19 mouse cellular contexts compared by ENCODE assay signal in the genomic region with DNA sequence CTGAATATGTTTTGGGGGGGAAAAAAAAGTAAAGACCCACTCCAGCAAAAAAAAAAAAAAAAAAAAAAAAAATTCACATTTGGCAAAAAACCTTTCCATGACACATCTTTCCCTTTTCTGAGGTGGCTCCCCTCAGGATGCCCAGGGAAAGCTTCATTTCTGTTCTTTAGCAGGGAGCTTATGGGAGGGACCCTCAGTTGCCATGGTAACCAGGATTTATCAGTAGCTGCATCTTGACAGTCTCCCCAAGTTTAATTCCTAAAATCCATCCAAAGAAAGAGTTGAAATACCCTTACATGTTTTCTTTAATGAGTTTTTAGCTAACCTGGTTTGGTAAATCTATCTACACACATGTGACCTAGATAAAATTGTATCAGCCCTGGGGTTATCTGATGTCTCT.
DNase-seq lines count a peak whose midpoint lies in the region; ATAC-seq and TF ChIP-seq lines count a peak whose summit lies in the region.
"Had no signal": no experiment of that assay in that cellular context is flagged by ENCODE, and none has a peak within 500 bp of the region (broad histone marks: within the 10 kb centered on the region; RNA-seq: fewer than 3 reads in every experiment).

No protein-coding gene starts in this region.

- peaks cover 4% of the 10 kb centered on the region; the same call in 1 of the 2 replicates for H3K36me3 ChIP-seq in forebrain, embryonic 14.5 days (ENCODE audit: control insufficient read depth, insufficient read depth, low read length)
- no peaks in the 10 kb centered on the region for H3K36me3 ChIP-seq in forebrain, embryonic 16.5 days (ENCODE audit: control insufficient read depth, insufficient read depth)
- peaks cover 8% of the 10 kb centered on the region; the same call in 1 of the 2 replicates for H3K36me3 ChIP-seq in midbrain, embryonic 12.5 days
- H3K36me3 ChIP-seq in midbrain, embryonic 10.5 days = peaks cover 24% of the 10 kb centered on the region
- no peaks in the 10 kb centered on the region; the same call in 1 of the 2 replicates for H3K36me3 ChIP-seq in midbrain, embryonic 16.5 days (ENCODE audit: control insufficient read depth, insufficient read depth, low read length)
- H3K36me3 ChIP-seq: embryonic facial prominence, embryonic 12.5 days; G1E had no signal

- H3K27ac ChIP-seq in forebrain, embryonic 14.5 days (ENCODE audit: low read depth, low read length) = no peak overlapping the region
- no peak overlapping the region for H3K27ac ChIP-seq in forebrain, embryonic 16.5 days (ENCODE audit: low read length)
- H3K27ac ChIP-seq in midbrain, embryonic 12.5 days (replicated peaks) = 0 out of 2 replicates have a peak overlapping the region, but pooled peaks have one; percentile 69
- H3K27ac ChIP-seq in midbrain, embryonic 10.5 days (replicated peaks) = no peak overlapping the region
- peak overlapping the region; percentile 47; the same call in 1 of the 2 replicates for H3K27ac ChIP-seq in midbrain, embryonic 16.5 days (ENCODE audit: low read length)
- H3K27ac ChIP-seq: embryonic facial prominence, embryonic 12.5 days; limb, embryonic 15.5 days; liver, embryonic 14.5 days had no signal

- DNase-seq in forebrain, embryonic 14.5 days (ENCODE audit: low spot score) = peak; percentile 62
- no peak for DNase-seq in midbrain, embryonic 10.5 days (ENCODE audit: low spot score)
- peak; percentile 62 for DNase-seq in brain, embryonic 14.5 days (ENCODE audit: low read depth)
- no peak for DNase-seq in testis, postnatal 14 days (ENCODE audit: low spot score)
- DNase-seq: adrenal gland, adult 2 months; cerebellum, adult 11-12 months; layer of hippocampus, adult 9-11 months; left cerebral cortex, postnatal 4 days; lung, postnatal 4 days; right cerebral cortex, postnatal 14 days had no signal

- H3K4me3 ChIP-seq in forebrain, embryonic 14.5 days (ENCODE audit: low read depth, low read length) = no peak overlapping the region
- no peak overlapping the region for H3K4me3 ChIP-seq in forebrain, embryonic 16.5 days (replicated peaks; ENCODE audit: low read length)
- H3K4me3 ChIP-seq in midbrain, embryonic 12.5 days = no peak overlapping the region
- H3K4me3 ChIP-seq in midbrain, embryonic 10.5 days = no peak overlapping the region
- H3K4me3 ChIP-seq in midbrain, embryonic 16.5 days (ENCODE audit: low read depth, low read length) = no peak overlapping the region
- H3K4me3 ChIP-seq: embryonic facial prominence, embryonic 12.5 days; limb, embryonic 15.5 days; myocyte had no signal

- ATAC-seq in forebrain, embryonic 14.5 days = no peak
- no peak for ATAC-seq in forebrain, embryonic 16.5 days
- ATAC-seq in midbrain, embryonic 12.5 days (ENCODE audit: low FRiP score, low read depth) = no peak
- no peak for ATAC-seq in midbrain, embryonic 16.5 days
- ATAC-seq: inflammation-experienced regulatory T-cells, adult 6 months had no signal

- H3K4me1 ChIP-seq in forebrain, embryonic 14.5 days (ENCODE audit: control insufficient read depth, insufficient read depth, low read length) = peaks cover 15% of the 10 kb centered on the region
- H3K4me1 ChIP-seq in forebrain, embryonic 16.5 days (replicated peaks; ENCODE audit: control insufficient read depth, insufficient read depth, low read length) = peaks cover 19% of the 10 kb centered on the region
- peaks cover 20% of the 10 kb centered on the region for H3K4me1 ChIP-seq in midbrain, embryonic 12.5 days
- H3K4me1 ChIP-seq in midbrain, embryonic 10.5 days = peaks cover 42% of the 10 kb centered on the region
- H3K4me1 ChIP-seq in midbrain, embryonic 16.5 days (ENCODE audit: control insufficient read depth, insufficient read depth, low read length) = peaks cover 21% of the 10 kb centered on the region

- no peak overlapping the region for H3K9ac ChIP-seq in forebrain, embryonic 14.5 days (ENCODE audit: low read length)
- H3K9ac ChIP-seq in forebrain, embryonic 16.5 days (replicated peaks; ENCODE audit: low read depth, low read length) = no peak overlapping the region
- H3K9ac ChIP-seq in midbrain, embryonic 12.5 days (replicated peaks) = no peak overlapping the region
- H3K9ac ChIP-seq in midbrain, embryonic 16.5 days (ENCODE audit: low read depth, low read length) = no peak overlapping the region
- H3K9ac ChIP-seq: embryonic facial prominence, embryonic 12.5 days; limb, embryonic 15.5 days; liver, embryonic 14.5 days had no signal

- no peaks in the 10 kb centered on the region for H3K9me3 ChIP-seq in forebrain, embryonic 14.5 days (replicated peaks; ENCODE audit: control insufficient read depth, low read length)
- no peaks in the 10 kb centered on the region for H3K9me3 ChIP-seq in forebrain, embryonic 16.5 days (ENCODE audit: control insufficient read depth, low read length)
- no peaks in the 10 kb centered on the region for H3K9me3 ChIP-seq in midbrain, embryonic 12.5 days
- H3K9me3 ChIP-seq in midbrain, embryonic 10.5 days (replicated peaks) = no peaks in the 10 kb centered on the region
- H3K9me3 ChIP-seq in midbrain, embryonic 16.5 days (replicated peaks; ENCODE audit: control insufficient read depth, low read length, poor library complexity, severe bottlenecking) = no peaks in the 10 kb centered on the region
- H3K9me3 ChIP-seq: embryonic facial prominence, embryonic 12.5 days; limb, embryonic 15.5 days had no signal

- no peak for TF ChIP-seq CTCF in brain, embryonic 14.5 days (IDR thresholded peaks at IDR 0.05; ENCODE audit: borderline replicate concordance, extremely low read depth, insufficient read depth, insufficient read length)

- H3K4me2 ChIP-seq in forebrain, embryonic 14.5 days (ENCODE audit: low read length) = no peak overlapping the region
- no peak overlapping the region for H3K4me2 ChIP-seq in forebrain, embryonic 16.5 days (ENCODE audit: low read length)
- 0 out of 2 replicates have a peak overlapping the region, but pooled peaks have one; percentile 51 for H3K4me2 ChIP-seq in midbrain, embryonic 12.5 days (replicated peaks)
- H3K4me2 ChIP-seq in midbrain, embryonic 16.5 days (ENCODE audit: low read length) = no peak overlapping the region
- H3K4me2 ChIP-seq: limb, embryonic 15.5 days had no signal

- peaks cover 70% of the 10 kb centered on the region for H3K27me3 ChIP-seq in forebrain, embryonic 14.5 days (replicated peaks; ENCODE audit: control insufficient read depth, insufficient read depth, low read length)
- peaks cover 43% of the 10 kb centered on the region for H3K27me3 ChIP-seq in forebrain, embryonic 16.5 days (replicated peaks; ENCODE audit: control insufficient read depth, insufficient read depth, low read length)
- peaks cover 43% of the 10 kb centered on the region for H3K27me3 ChIP-seq in midbrain, embryonic 12.5 days
- H3K27me3 ChIP-seq in midbrain, embryonic 10.5 days (ENCODE audit: low read depth, poor library complexity, severe bottlenecking) = peaks cover 63% of the 10 kb centered on the region
- no peaks in the 10 kb centered on the region for H3K27me3 ChIP-seq in midbrain, embryonic 16.5 days (ENCODE audit: control insufficient read depth, insufficient read depth, low read depth, low read length)
- H3K27me3 ChIP-seq: embryonic facial prominence, embryonic 12.5 days; limb, embryonic 15.5 days had no signal

- TF ChIP-seq POLR2A in brain, embryonic 14.5 days (IDR thresholded peaks at IDR 0.05; ENCODE audit: borderline replicate concordance, extremely low read depth, insufficient read depth, insufficient read length, poor library complexity, severe bottlenecking) = no peak

Comparison
In these comparisons a context has a peak if more than half of its experiments do, and no peak if none do; other contexts are left out.
1. H3K27ac ChIP-seq: peak in midbrain, embryonic 12.5 days (single experiment) and midbrain, embryonic 16.5 days (single experiment); none in forebrain, embryonic 14.5 days (single experiment), forebrain, embryonic 16.5 days (single experiment) and midbrain, embryonic 10.5 days (single experiment).
2. DNase-seq: peak in forebrain, embryonic 14.5 days (single experiment) and brain, embryonic 14.5 days (single experiment); none in midbrain, embryonic 10.5 days (single experiment) and testis, postnatal 14 days (single experiment).